Mouse (Mus musculus) embryonic stem cell, embryonic (primary cell): ENCODE measurements around the gene Mtf2.

Source experiments
- CTCF ChIA-PET, 4 experiments: fragments of 300-600 bp in 2 of 4; fragments of 350-600 bp in 2 of 4; sonication (Branson Sonifier 250); formaldehyde crosslinking; loops; one replicate each; lab custom pipeline; 2022; ENCODE audit warnings: inconsistent platforms in 2 of 4; lab: Charles Lee
- POLR2A ChIA-PET, 4 experiments: fragments of 300-600 bp in 2 of 4; fragments of 350-600 bp in 2 of 4; sonication (Branson Sonifier 250); formaldehyde crosslinking; loops; one replicate each; lab custom pipeline; 2022; ENCODE audit warnings: antibody characterized with exemption in 4 of 4, inconsistent platforms in 1 of 4; lab: Charles Lee

Mtf2 gene

GRCm38 (mm10) chr5:108052200-108052599 is 13.3 kb upstream of the Mtf2 start:
- POLR2A ChIA-PET: interaction anchor here (0.6 to 22.5 kb wide), 57 partner anchors 3 to 644 kb away, joined by 3 to 1243 read pairs (median 5); partner anchors contain the start of genes Mtf2 (in 4 of the 4), Dgkq (in 2 of the 4), Pcgf3 (in 1 of the 4) and Pigg (in 1 of the 4)
- CTCF ChIA-PET: interaction anchor here in 3 of 4 experiments (0.5 to 1.8 kb wide), 6 partner anchors 13 to 312 kb away, joined by 3 to 7 read pairs (median 3); partner anchors contain the start of gene Mtf2 (in 1 of the 3)

- ChIA-PET CTCF (interaction anchor here in 1 of 4 experiments (1.8 kb wide), 1 partner anchor 12 kb away, joined by 6 read pairs; the partner anchor contains the start of gene Mtf2), POLR2A (interaction anchor here (0.7 to 22.5 kb wide), 15 partner anchors 5 to 616 kb away, joined by 3 to 1243 read pairs (median 5); partner anchors contain the start of genes Mtf2 (in 3 of the 4), Dgkq (in 1 of the 4) and Dr1 (in 1 of the 4))
These were observed 11.9 kb upstream of the Mtf2 start for GRCm38 (mm10) chr5:108053566-108053965.

DNA sequence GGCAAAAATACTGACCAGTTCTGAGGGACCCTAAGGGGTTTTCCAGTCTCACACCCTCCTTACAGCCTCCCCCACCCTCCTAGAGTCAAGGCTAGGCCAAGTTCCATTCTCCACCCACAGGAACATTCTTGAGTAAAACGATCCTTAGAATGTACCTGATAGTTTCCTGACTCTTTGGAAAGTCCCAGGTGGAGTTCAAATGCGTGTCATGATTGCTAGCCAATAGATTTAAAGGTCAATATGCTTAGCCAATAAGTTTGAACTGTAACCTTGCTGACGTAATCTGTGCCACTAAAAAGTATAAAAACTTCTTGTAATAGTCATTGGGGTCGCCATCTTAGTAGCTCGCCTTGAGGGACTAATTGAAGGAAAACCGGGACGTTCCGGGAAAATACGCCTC is 5.1 kb upstream of the Mtf2 start:
- ChIA-PET POLR2A (interaction anchor here (0.7 to 22.5 kb wide), 39 partner anchors 9 to 543 kb away, joined by 3 to 1243 read pairs (median 5); partner anchors contain the start of genes Dr1 (in 1 of the 4) and Pigg (in 1 of the 4)), CTCF (no interaction called here)

DNA sequence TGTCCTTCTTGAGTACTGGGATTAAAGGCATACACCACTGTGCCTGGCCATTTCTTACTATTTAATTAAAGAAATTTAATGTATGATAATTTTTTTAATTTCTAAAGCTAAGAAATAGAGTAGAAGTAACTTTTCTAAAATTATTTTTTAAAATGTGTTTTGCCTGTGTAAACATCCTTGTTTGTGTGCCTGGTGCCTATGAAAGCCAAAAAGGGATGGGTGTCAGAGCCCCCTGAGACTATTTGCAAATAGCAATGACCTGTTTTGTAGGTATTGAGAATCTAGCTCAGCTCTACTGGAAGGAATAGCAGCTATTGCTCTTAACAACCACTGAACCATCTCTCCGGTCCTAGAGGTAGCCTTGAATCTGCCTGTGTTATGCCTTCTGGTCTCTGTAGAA is 6.8 kb downstream of the Mtf2 start:
- ChIA-PET CTCF (interaction anchor here in 1 of 4 experiments (0.6 kb wide), 1 partner anchor 38 kb away, joined by 4 read pairs; no protein-coding TSS in a partner anchor), POLR2A (interaction anchor here in 3 of 4 experiments (0.9 to 25.0 kb wide), 13 partner anchors 8 to 34 kb away, joined by 3 to 1243 read pairs (median 8); partner anchors contain the start of gene Mtf2 (in 1 of the 3))

DNA sequence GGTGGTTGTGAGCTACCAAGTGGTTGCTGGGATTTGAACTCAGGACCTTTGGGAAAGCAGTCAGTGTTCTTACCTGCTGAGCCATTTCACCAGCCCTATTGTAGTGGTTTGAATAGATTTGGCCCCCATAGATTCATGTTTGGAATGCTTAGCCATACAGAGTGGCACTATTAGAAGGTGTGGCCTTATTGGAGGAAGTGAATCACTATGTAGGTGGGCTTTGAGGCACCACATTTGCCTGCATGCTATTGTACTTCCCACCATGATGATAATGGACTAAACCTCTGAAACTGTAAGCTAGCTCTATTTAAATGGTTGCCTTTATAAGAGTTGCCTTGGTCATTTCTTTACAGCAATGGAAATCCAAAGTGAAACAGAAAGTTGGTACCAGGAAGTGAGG is 10.8 kb downstream of the Mtf2 start:
- ChIA-PET POLR2A (interaction anchor here (0.6 to 25.0 kb wide), 49 partner anchors 7 to 236 kb away, joined by 3 to 1243 read pairs (median 6); partner anchors contain the start of genes Mtf2 (in 4 of the 4), Dr1 (in 1 of the 4) and Pigg (in 1 of the 4)), CTCF (interaction anchor here in 3 of 4 experiments (0.8 to 1.5 kb wide), 5 partner anchors 15 to 215 kb away, joined by 3 to 6 read pairs (median 4); no protein-coding TSS in a partner anchor)

GRCm38 (mm10) chr5:108076833-108077540 is 11.5 kb downstream of the Mtf2 start:
- ChIA-PET POLR2A (interaction anchor here (0.7 to 25.0 kb wide), 55 partner anchors 7 to 235 kb away, joined by 3 to 1243 read pairs (median 6); partner anchors contain the start of genes Mtf2 (in 4 of the 4), Dr1 (in 1 of the 4) and Pigg (in 1 of the 4)), CTCF (interaction anchor here (0.8 to 1.5 kb wide), 6 partner anchors 14 to 215 kb away, joined by 3 to 6 read pairs (median 4); no protein-coding TSS in a partner anchor)

DNA sequence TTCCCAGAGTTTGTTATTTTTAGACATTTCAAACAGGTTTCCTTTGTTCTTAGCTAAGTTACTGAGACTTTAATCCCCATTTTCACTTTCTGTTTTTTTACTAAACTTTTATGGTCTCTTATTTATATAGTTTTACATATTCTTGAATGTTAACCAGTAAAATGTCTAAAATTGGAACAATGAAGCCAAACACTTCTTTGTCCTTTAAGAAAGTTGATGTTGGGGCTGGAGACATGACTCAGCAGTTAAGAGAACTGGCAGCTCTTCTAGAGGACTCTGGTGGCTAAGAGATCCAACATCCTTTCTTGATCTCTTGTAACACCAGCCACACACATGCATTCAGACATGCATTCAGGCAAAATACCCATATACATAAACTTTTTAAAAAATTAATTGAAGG is 14.1 kb downstream of the Mtf2 start:
- POLR2A ChIA-PET: interaction anchor here in 3 of 4 experiments (0.9 to 25.0 kb wide), 29 partner anchors 9 to 233 kb away, joined by 3 to 1243 read pairs (median 7); partner anchors contain the start of genes Mtf2 (in 3 of the 3) and Pigg (in 1 of the 3)
- CTCF ChIA-PET: interaction anchor here in 2 of 4 experiments (0.6 kb wide), 2 partner anchors 282 to 302 kb away, joined by 3 to 5 read pairs; no protein-coding TSS in a partner anchor

- ChIA-PET CTCF (interaction anchor here in 2 of 4 experiments (0.9 to 1.6 kb wide), 3 partner anchors 9 to 16 kb away, joined by 4 to 5 read pairs (median 4); partner anchors contain the start of gene Mtf2 (in 1 of the 2)), POLR2A (interaction anchor here in 3 of 4 experiments (0.6 to 25.0 kb wide), 24 partner anchors 8 to 94 kb away, joined by 3 to 1243 read pairs (median 8); partner anchors contain the start of gene Mtf2 (in 3 of the 3))
These were observed 16.9 kb downstream of the Mtf2 start for GRCm38 (mm10) chr5:108082380-108082779.

GRCm38 (mm10) chr5:108085440-108085839 is 20.0 kb downstream of the Mtf2 start:
- ChIA-PET CTCF (interaction anchor here in 1 of 4 experiments (1.1 kb wide), 1 partner anchor 42 kb away, joined by 5 read pairs; no protein-coding TSS in a partner anchor), POLR2A (interaction anchor here in 3 of 4 experiments (0.7 to 25.0 kb wide), 18 partner anchors 6 to 121 kb away, joined by 3 to 1243 read pairs (median 9); partner anchors contain the start of gene Mtf2 (in 2 of the 3))

DNA sequence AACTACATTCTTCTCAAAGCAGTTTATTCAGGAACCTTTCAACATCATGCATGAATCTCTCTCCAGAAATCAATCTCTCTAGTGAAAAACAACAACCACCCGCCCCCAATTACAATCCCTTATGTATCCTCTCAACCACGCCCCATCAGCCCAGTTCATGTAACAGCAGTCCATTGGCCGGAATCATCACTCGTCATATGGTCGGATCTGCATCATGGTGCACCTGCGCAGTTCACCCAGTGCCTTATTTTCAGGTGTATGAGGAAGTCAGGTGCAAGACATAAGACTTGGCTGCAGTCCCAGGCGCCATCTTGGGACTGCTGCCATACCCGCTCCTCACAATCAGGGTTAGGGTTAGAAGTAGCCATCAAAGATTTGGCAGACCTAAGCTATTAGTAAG is 27.3 kb downstream of the Mtf2 start:
- CTCF ChIA-PET: interaction anchor here in 2 of 4 experiments (1.5 to 1.6 kb wide), 2 partner anchors 15 to 58 kb away, joined by 3 read pairs; no protein-coding TSS in a partner anchor
- POLR2A ChIA-PET: interaction anchor here in 3 of 4 experiments (1.0 to 25.0 kb wide), 28 partner anchors 10 to 184 kb away, joined by 3 to 1243 read pairs (median 10); partner anchors contain the start of gene Mtf2 (in 3 of the 3)

GRCm38 (mm10) chr5:108097676-108098075 is 32.2 kb downstream of the Mtf2 start:
- POLR2A ChIA-PET: interaction anchor here (0.6 to 4.1 kb wide), 52 partner anchors 8 to 125 kb away, joined by 3 to 44 read pairs (median 5); partner anchors contain the start of gene Mtf2 (in 3 of the 4)
- CTCF ChIA-PET: interaction anchor here in 1 of 4 experiments (0.8 to 0.9 kb wide), 2 partner anchors 11 to 22 kb away, joined by 3 read pairs; no protein-coding TSS in a partner anchor

DNA sequence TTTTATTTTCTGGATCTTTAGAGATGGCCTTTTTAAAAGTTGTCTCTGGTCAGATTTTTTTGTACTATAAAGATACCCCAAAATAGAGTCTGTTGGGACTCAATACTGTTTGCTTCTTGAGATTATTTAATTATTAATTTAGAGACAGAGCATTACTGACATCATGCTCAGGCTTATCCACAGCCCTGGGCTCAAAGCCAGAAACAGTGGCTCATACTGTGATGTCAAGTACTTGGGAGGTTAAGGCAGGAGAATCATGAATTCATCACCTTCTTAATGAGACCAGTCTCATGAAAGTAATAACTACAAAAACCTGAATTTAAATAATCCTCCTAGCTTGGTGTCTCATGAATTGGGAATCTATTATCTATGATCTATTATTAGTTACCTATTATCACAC is 34.7 kb downstream of the Mtf2 start:
- POLR2A ChIA-PET: interaction anchor here in 2 of 4 experiments (0.6 to 6.7 kb wide), 12 partner anchors 7 to 66 kb away, joined by 3 to 95 read pairs (median 4); partner anchors contain the start of gene Mtf2 (in 1 of the 2)
- CTCF ChIA-PET: no interaction called here

DNA sequence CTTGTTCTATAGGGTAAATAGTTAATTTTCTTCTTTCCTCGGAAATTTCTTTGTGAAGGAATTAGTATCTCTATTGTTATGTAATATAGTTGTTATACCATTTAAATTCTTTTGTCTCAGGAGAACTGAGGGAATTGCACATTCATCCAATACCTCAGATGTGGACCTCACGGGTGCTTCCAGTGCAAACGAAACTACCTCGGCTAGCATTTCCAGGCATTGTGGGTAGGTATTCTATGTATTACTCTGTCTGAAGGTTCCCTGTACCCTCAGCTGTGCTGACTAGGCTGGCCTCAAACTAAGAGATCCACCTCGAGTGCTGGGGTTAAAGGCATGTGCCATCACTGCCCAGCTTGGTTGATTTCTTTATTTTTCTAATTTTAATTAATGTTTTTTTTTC is 38.8 kb downstream of the Mtf2 start:
- CTCF ChIA-PET: interaction anchor here (0.7 to 1.8 kb wide), 6 partner anchors 16 to 179 kb away, joined by 3 to 5 read pairs (median 3); no protein-coding TSS in a partner anchor
- POLR2A ChIA-PET: interaction anchor here (0.6 to 6.7 kb wide), 33 partner anchors 9 to 69 kb away, joined by 3 to 95 read pairs (median 8); partner anchors contain the start of gene Mtf2 (in 2 of the 4)

DNA sequence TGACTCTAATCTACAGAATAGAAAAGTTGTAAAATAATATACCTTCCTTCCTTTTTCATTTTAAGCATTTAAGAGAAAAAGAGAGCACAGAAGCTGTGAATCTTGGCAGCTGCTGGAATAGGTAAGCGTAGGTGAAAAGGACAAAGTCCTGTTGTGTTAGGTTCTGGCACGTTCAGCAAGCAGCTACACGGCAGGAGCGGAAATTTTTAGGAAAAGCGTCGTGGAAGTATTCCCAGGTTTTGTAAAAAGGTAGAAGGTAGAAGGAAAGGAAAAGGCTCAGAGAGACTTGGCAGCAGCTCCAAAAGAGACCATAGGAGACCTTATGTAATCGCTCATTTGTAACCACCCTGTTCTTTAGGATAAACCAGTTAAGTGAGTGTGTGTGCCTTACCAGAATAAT is 43.9 kb downstream of the Mtf2 start:
- POLR2A ChIA-PET: interaction anchor here (0.7 to 3.6 kb wide), 21 partner anchors 8 to 75 kb away, joined by 3 to 39 read pairs (median 6); partner anchors contain the start of gene Mtf2 (in 2 of the 4)
- CTCF ChIA-PET: interaction anchor here in 2 of 4 experiments (0.6 to 0.9 kb wide), 2 partner anchors 18 to 75 kb away, joined by 3 read pairs; no protein-coding TSS in a partner anchor

GRCm38 (mm10) chr5:108117693-108118092 is 52.2 kb downstream of the Mtf2 start:
- ChIA-PET CTCF (no interaction called here), POLR2A (interaction anchor here (0.5 to 3.9 kb wide), 25 partner anchors 8 to 178 kb away, joined by 3 to 43 read pairs (median 4); partner anchors contain the start of gene Mtf2 (in 3 of the 4))

DNA sequence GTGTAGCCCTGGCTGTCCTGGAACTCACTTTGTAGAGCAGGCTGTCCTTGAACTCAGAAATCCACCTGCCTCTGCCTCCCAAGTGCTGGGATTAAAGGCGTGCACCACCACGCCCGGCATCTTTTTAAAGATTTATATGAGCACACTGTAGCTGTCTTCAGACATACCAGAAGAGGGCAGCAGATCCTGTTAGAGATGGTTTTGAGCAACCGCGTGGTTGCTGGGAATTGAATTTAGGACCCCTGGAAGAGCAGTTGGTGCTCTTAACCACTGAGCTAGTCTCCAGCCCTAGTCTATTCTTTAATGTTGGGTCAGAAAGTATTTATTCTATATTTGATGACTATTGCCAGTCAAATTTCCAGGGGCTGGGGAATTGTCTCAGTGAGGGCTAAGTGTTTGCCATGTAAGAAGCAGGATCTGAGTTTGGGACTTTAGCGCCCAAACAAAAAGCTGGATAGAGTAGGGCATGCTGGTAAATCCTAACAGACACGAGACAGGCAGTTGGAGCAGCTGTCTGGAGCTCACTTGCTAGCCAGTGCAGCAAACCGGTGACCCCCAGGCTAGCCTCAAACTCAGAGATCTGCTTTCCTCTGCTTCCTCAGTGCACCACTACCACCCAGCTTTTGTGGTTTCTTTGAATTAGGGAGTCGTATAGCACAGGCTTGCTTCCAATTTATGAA is 54.9 kb downstream of the Mtf2 start:
- POLR2A ChIA-PET: interaction anchor here (0.7 to 5.0 kb wide), 45 partner anchors 9 to 548 kb away, joined by 3 to 32 read pairs (median 4); partner anchors contain the start of genes Mtf2 (in 2 of the 4) and Dgkq (in 1 of the 4)
- CTCF ChIA-PET: interaction anchor here (0.6 to 1.4 kb wide), 13 partner anchors 10 to 675 kb away, joined by 3 to 14 read pairs (median 4); no protein-coding TSS in a partner anchor
